In the genomic region with DNA sequence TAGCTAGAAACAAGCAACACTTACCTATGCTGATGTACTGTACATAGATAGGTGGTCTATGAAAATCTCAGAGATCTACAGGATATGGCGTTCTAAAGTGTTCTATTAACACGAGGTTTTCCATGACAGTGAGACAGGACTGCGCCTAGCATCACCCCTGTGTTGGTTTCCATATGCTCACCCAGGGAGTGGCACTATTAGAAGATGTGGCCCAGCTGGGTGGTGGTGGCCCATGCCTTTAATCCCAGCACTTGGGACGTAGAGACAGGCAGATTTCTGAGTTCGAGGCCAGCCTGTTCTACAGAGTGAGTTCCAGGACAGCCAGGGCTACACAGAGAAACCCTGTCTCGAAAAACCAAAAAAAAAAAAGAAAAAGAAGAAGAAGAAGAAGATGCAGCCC, we compare ENCODE assay signal across 2 mouse cellular contexts. TPM values are rescaled to one million over a fixed set of nuclear protein-coding genes. Genes with fewer than 3 reads are reported as not detected.
"Had no signal": no experiment of that assay in that cellular context is flagged by ENCODE, and none has a peak within 500 bp of the region (broad histone marks: within the 10 kb centered on the region; RNA-seq: fewer than 3 reads in every experiment).

No protein-coding gene starts in this region.

RNA-seq across cellular contexts. Expression of gene H2-Q6, which starts 6.0 kb away (rescaled TPM):
- total RNA-seq: gastrocnemius, postnatal 25 days had no signal

RNA-seq across cellular contexts. Expression of gene H2-Q10, which starts 39.2 kb away (rescaled TPM):
- polyA plus RNA-seq: forebrain, embryonic 13.5 days had no signal
